Mouse (Mus musculus) stomach, postnatal 0 days (tissue): Measurements from ENCODE around the gene Bri3.

Experiments used
- CTCF ChIP-seq: IDR thresholded peaks from 2 replicates; pipeline ENCODE4 v1.5.1; 2016; ENCODE audit warnings: antibody characterized with exemption, low read depth, mild to moderate bottlenecking, moderate library complexity
- EP300 ChIP-seq: optimal IDR thresholded peaks from 2 replicates; pipeline ENCODE3; 2016; ENCODE audit warnings: antibody characterized with exemption

DNA sequence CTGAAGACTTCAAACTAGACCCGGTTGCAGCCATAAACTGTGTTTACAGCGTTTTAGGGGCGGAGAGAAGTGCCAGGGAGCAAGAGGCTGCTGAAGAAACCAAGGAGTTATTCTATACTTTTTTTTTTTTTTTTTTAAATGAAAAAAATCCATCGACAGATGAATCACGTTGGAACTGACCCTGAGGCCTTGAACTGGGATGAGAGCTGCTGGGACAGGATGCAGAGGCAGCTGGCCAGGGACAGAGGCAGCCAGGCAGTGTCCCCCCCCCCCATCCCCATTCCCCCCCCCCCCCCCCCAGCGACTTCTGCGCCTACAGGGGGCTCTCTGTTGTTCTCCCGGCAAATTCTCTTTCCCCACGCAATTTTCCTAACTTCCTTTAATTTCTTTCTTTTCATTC lies 153.3 kb downstream of the Bri3 start:
- TF ChIP-seq EP300, result no peak
- no peak for TF ChIP-seq CTCF
